Mouse (Mus musculus): ENCODE measurements at regions not wholly inside any gene's neighbourhood (a gene's known extent, or its start where the extent isn't known, plus 50 kb on each side); places are given as distances from the start of the nearest gene placed in this dataset.

DNA sequence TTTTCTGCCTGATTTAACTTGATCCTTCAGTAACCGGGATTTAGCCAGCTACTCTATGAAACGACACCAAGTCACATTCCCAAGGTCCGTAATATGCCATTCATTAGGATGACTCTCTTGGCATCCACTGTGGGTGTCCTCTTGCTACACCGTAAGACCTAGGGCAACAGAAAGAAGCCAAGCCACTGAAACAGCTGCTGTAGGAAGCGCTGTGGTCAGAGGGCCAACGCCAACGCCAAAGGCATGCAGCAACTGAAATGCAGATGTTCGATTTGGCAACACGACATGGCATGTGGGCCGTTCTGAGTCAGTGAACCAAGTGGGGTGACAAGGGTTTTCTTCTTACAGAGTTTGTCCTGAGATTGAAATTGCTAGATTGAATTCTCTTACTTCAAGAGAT is 527.9 kb upstream of the Mpdz start:
- TF ChIP-seq GATA1 (IDR thresholded peaks at IDR 0.05; ENCODE audit: borderline replicate concordance, low read length), result no peak
- TF ChIP-seq FLI1 (IDR thresholded peaks at IDR 0.05; ENCODE audit: low read length), result no peak
